Mouse (Mus musculus) stomach, embryonic 14.5 days (tissue): ENCODE measurements at regions not wholly inside any gene's neighbourhood (a gene's known extent, or its start where the extent isn't known, plus 50 kb on each side); places are given as distances from the start of the nearest gene placed in this dataset.

Source experiments
- ATAC-seq: fragments of 200-750 bp; cut with Nextera tagmentation; 2 replicates; pipeline ENCODE4 v1.8.0; 2017; ENCODE audit warnings: low read depth, moderate TSS enrichment; ENCODE audit not compliant: insufficient number of reproducible peaks, insufficient read depth, low FRiP score
- H3K27ac ChIP-seq: fragments of 300-500 bp; sonication (generic); 2 replicates; pipeline ENCODE4 v1.5.1; 2014; ENCODE audit warnings: mild to moderate bottlenecking, low read length, moderate library complexity, mixed read lengths
- H3K27me3 ChIP-seq: fragments of 300-500 bp; sonication (generic); 2 replicates; pipeline ENCODE4 v1.6.1; 2014; ENCODE audit warnings: low read length, control low read depth, mixed read lengths; ENCODE audit not compliant: control insufficient read depth, insufficient read depth
- H3K36me3 ChIP-seq: fragments of 300-500 bp; sonication (generic); 2 replicates; pipeline ENCODE4 v1.6.1; 2014; ENCODE audit warnings: mild to moderate bottlenecking, control low read depth, low read length, moderate library complexity, mixed read lengths; ENCODE audit not compliant: control insufficient read depth, insufficient read depth
- H3K4me1 ChIP-seq: fragments of 300-500 bp; sonication (generic); 2 replicates; pipeline ENCODE4 v1.6.1; 2014; ENCODE audit warnings: low read length, control low read depth, mixed read lengths; ENCODE audit not compliant: control insufficient read depth, insufficient read depth
- H3K4me2 ChIP-seq: fragments of 300-500 bp; sonication (generic); replicated peaks from 2 replicates; pipeline ENCODE4 v1.6.1; 2014; ENCODE audit warnings: low read depth, low read length, control low read depth
- H3K4me3 ChIP-seq: fragments of 300-500 bp; sonication (generic); 2 replicates; pipeline ENCODE4 v1.5.1; 2014; ENCODE audit warnings: low read depth, low read length, control low read depth
- H3K9ac ChIP-seq: fragments of 300-500 bp; sonication (generic); replicated peaks from 2 replicates; pipeline ENCODE4 v1.6.1; 2014; ENCODE audit warnings: low read depth, mild to moderate bottlenecking, control low read depth, low read length, moderate library complexity, mixed read lengths
- H3K9me3 ChIP-seq: fragments of 300-500 bp; sonication (generic); 2 replicates; pipeline ENCODE4 v1.6.1; 2016; ENCODE audit warnings: low read depth, low read length, control low read depth; ENCODE audit not compliant: control insufficient read depth
- WGBS: fragments of 180-500 bp; shearing (Covaris S2); extraction: QIAGEN DNeasy Blood & Tissue Kit; methylation state at CpG from one replicate; pipeline ENCODE4 v1.1.7; 2014; 5-methylcytosine and 5-hydroxymethylcytosine counted together

- Histone ChIP-seq H3K27me3 (no peaks in the 10 kb centered on the region), H3K27ac (no peak overlapping the region), H3K9ac (no peak overlapping the region), H3K9me3 (no peaks in the 10 kb centered on the region), H3K4me3 (no peak overlapping the region), H3K36me3 (no peaks in the 10 kb centered on the region), H3K4me2 (no peak overlapping the region), H3K4me1 (no peaks in the 10 kb centered on the region)
- 90% methylated on average over 2 of the region's 2 CpGs for WGBS
- no peak for ATAC-seq
These were observed 420.8 kb downstream of the Sox2 start for GRCm38 (mm10) chr3:35071046-35071445.

- H3K36me3 ChIP-seq, result no peaks in the 10 kb centered on the region
- ATAC-seq, result no peak
- no peaks in the 10 kb centered on the region for H3K4me1 ChIP-seq
- WGBS, result 57% methylated on average over 5 of the region's 5 CpGs
- no peaks in the 10 kb centered on the region for H3K9me3 ChIP-seq
- no peak overlapping the region for H3K4me3 ChIP-seq
- H3K27me3 ChIP-seq, result no peaks in the 10 kb centered on the region
- no peak overlapping the region for H3K4me2 ChIP-seq
- no peak overlapping the region for H3K27ac ChIP-seq
- H3K9ac ChIP-seq, result no peak overlapping the region
These were observed 429.7 kb downstream of the Sox2 start for GRCm38 (mm10) chr3:35079887-35080286.

GRCm38 (mm10) chr3:35084091-35084867 lies 434.1 kb downstream of the Sox2 start:
- no peaks in the 10 kb centered on the region for H3K9me3 ChIP-seq
- ATAC-seq, result 0 out of 2 replicates have a peak, but pooled peaks have one; percentile 53
- H3K4me3 ChIP-seq, result no peak overlapping the region
- H3K4me2 ChIP-seq, result no peak overlapping the region
- no peak overlapping the region for H3K9ac ChIP-seq
- 68% methylated on average over 11 of the region's 11 CpGs for WGBS
- no peak overlapping the region for H3K27ac ChIP-seq
- no peaks in the 10 kb centered on the region for H3K36me3 ChIP-seq
- H3K4me1 ChIP-seq, result 0 out of 2 replicates have a peak, but pooled peaks cover 5% of the 10 kb centered on the region
- no peaks in the 10 kb centered on the region for H3K27me3 ChIP-seq

GRCm38 (mm10) chr3:35088241-35089080 lies 438.3 kb downstream of the Sox2 start:
- H3K4me1 ChIP-seq, result 0 out of 2 replicates have a peak, but pooled peaks cover 5% of the 10 kb centered on the region
- H3K27ac ChIP-seq, result no peak overlapping the region
- no peak for ATAC-seq
- no peaks in the 10 kb centered on the region for H3K27me3 ChIP-seq
- H3K9me3 ChIP-seq, result no peaks in the 10 kb centered on the region
- H3K9ac ChIP-seq, result no peak overlapping the region
- H3K4me3 ChIP-seq, result no peak overlapping the region
- no peak overlapping the region for H3K4me2 ChIP-seq
- H3K36me3 ChIP-seq, result no peaks in the 10 kb centered on the region
- 43% methylated on average over 19 of the region's 19 CpGs for WGBS

GRCm38 (mm10) chr3:35090496-35091133 lies 440.4 kb downstream of the Sox2 start:
- no peak overlapping the region for H3K27ac ChIP-seq
- 0 out of 2 replicates have a peak, but pooled peaks cover 5% of the 10 kb centered on the region for H3K4me1 ChIP-seq
- H3K4me3 ChIP-seq, result no peak overlapping the region
- H3K27me3 ChIP-seq, result no peaks in the 10 kb centered on the region
- no peak overlapping the region for H3K4me2 ChIP-seq
- ATAC-seq, result no peak
- H3K36me3 ChIP-seq, result no peaks in the 10 kb centered on the region
- 62% methylated on average over 5 of the region's 5 CpGs for WGBS
- H3K9me3 ChIP-seq, result no peaks in the 10 kb centered on the region
- H3K9ac ChIP-seq, result no peak overlapping the region

- Histone ChIP-seq H3K36me3 (no peaks in the 10 kb centered on the region), H3K9ac (no peak overlapping the region), H3K27me3 (no peaks in the 10 kb centered on the region), H3K4me1 (0 out of 2 replicates have a peak, but pooled peaks cover 5% of the 10 kb centered on the region), H3K4me3 (no peak overlapping the region), H3K9me3 (no peaks in the 10 kb centered on the region), H3K4me2 (no peak overlapping the region), H3K27ac (no peak overlapping the region)
- ATAC-seq, result no peak
- 85% methylated on average over 9 of the region's 9 CpGs for WGBS
These were observed 442.8 kb downstream of the Sox2 start for GRCm38 (mm10) chr3:35093001-35093400.

- ATAC-seq, result no peak
- no peak overlapping the region for H3K4me2 ChIP-seq
- H3K36me3 ChIP-seq, result no peaks in the 10 kb centered on the region
- no peak overlapping the region for H3K27ac ChIP-seq
- no peak overlapping the region for H3K9ac ChIP-seq
- H3K9me3 ChIP-seq, result no peaks in the 10 kb centered on the region
- no peaks in the 10 kb centered on the region for H3K27me3 ChIP-seq
- no peak overlapping the region for H3K4me3 ChIP-seq
- 94% methylated on average over 8 of the region's 8 CpGs for WGBS
- H3K4me1 ChIP-seq, result no peaks in the 10 kb centered on the region
These were observed 445.0 kb downstream of the Sox2 start for GRCm38 (mm10) chr3:35095221-35095620.

GRCm38 (mm10) chr3:35096381-35096780 lies 446.2 kb downstream of the Sox2 start:
- H3K27ac ChIP-seq, result no peak overlapping the region
- ATAC-seq, result no peak
- H3K9ac ChIP-seq, result no peak overlapping the region
- H3K9me3 ChIP-seq, result no peaks in the 10 kb centered on the region
- no peak overlapping the region for H3K4me2 ChIP-seq
- WGBS, result 78% methylated on average over 5 of the region's 5 CpGs
- H3K36me3 ChIP-seq, result no peaks in the 10 kb centered on the region
- H3K27me3 ChIP-seq, result no peaks in the 10 kb centered on the region
- H3K4me3 ChIP-seq, result no peak overlapping the region
- no peaks in the 10 kb centered on the region for H3K4me1 ChIP-seq
